Mouse (Mus musculus): ENCODE data around the gene Slc3a2. TPM values are rescaled to one million over a fixed set of nuclear protein-coding genes. Genes with fewer than 3 reads are reported as not detected.

The Slc3a2 gene
- polyA plus RNA-seq, 1 experiment from 2014 or later, result 118 TPM

GRCm38 (mm10) chr19:8708954-8709353 lies 14.2 kb downstream of the Slc3a2 start:
- Histone ChIP-seq H3K4me1 (replicated peaks) (peaks cover 61% of the 10 kb centered on the region), H3K27ac (peak overlapping the region; percentile 4; the same call in 1 of the 2 replicates), H3K27me3 (no peaks in the 10 kb centered on the region), H3K9ac (0 out of 2 replicates have a peak overlapping the region, but pooled peaks have one; percentile 2), H3K9me3 (replicated peaks) (no peaks in the 10 kb centered on the region), H3K36me3 (peaks cover 65% of the 10 kb centered on the region), H3K4me2 (peak overlapping the region; percentile 89), H3K4me3 (replicated peaks) (0 out of 2 replicates have a peak overlapping the region, but pooled peaks have one; percentile 4)
- ATAC-seq (ENCODE audit: low read depth) (no peak), DNase-seq (no peak)
- 83% methylated on average over 8 of the region's 8 CpGs for WGBS (ENCODE audit: insufficient replicate concordance)

- 0 out of 2 replicates have a peak overlapping the region, but pooled peaks have one; percentile 3 for H3K4me2 ChIP-seq
- H3K9ac ChIP-seq, result no peak overlapping the region
- DNase-seq, result no peak
- WGBS (ENCODE audit: insufficient replicate concordance), result 72% methylated on average over 7 of the region's 7 CpGs
- H3K36me3 ChIP-seq, result peaks cover 58% of the 10 kb centered on the region
- H3K4me1 ChIP-seq (replicated peaks), result peaks cover 57% of the 10 kb centered on the region
- no peaks in the 10 kb centered on the region for H3K27me3 ChIP-seq
- peak overlapping the region; percentile 65 for H3K27ac ChIP-seq
- ATAC-seq (ENCODE audit: low read depth), result peak; percentile 77
- H3K4me3 ChIP-seq (replicated peaks), result no peak overlapping the region
- no peaks in the 10 kb centered on the region for H3K9me3 ChIP-seq (replicated peaks)
Measured at GRCm38 (mm10) chr19:8706930-8707329, 16.2 kb downstream of the Slc3a2 start.

- Histone ChIP-seq H3K4me2 (no peak overlapping the region), H3K36me3 (peaks cover 51% of the 10 kb centered on the region), H3K9ac (no peak overlapping the region), H3K9me3 (replicated peaks) (no peaks in the 10 kb centered on the region), H3K27me3 (no peaks in the 10 kb centered on the region), H3K27ac (peak overlapping the region; percentile 65), H3K4me3 (replicated peaks) (no peak overlapping the region), H3K4me1 (replicated peaks) (peaks cover 49% of the 10 kb centered on the region)
- no peak for DNase-seq
- WGBS (ENCODE audit: insufficient replicate concordance), result 74% methylated on average over 7 of the region's 7 CpGs
- no peak for ATAC-seq (ENCODE audit: low read depth)
Measured at GRCm38 (mm10) chr19:8706132-8706667, 17.0 kb downstream of the Slc3a2 start.

GRCm38 (mm10) chr19:8705026-8705708 lies 18.0 kb downstream of the Slc3a2 start:
- no peaks in the 10 kb centered on the region for H3K9me3 ChIP-seq (replicated peaks)
- H3K27ac ChIP-seq, result peak overlapping the region; percentile 56; the same call in 1 of the 2 replicates
- peaks cover 41% of the 10 kb centered on the region for H3K36me3 ChIP-seq
- no peaks in the 10 kb centered on the region for H3K27me3 ChIP-seq
- no peak overlapping the region for H3K9ac ChIP-seq
- H3K4me2 ChIP-seq, result no peak overlapping the region
- 74% methylated on average over 6 of the region's 6 CpGs for WGBS (ENCODE audit: insufficient replicate concordance)
- no peak for DNase-seq
- H3K4me1 ChIP-seq (replicated peaks), result peaks cover 39% of the 10 kb centered on the region
- no peak for ATAC-seq (ENCODE audit: low read depth)
- H3K4me3 ChIP-seq (replicated peaks), result no peak overlapping the region

- no peaks in the 10 kb centered on the region for H3K27me3 ChIP-seq
- no peak for DNase-seq
- H3K36me3 ChIP-seq, result peaks cover 25% of the 10 kb centered on the region
- ATAC-seq (ENCODE audit: low read depth), result no peak
- no peaks in the 10 kb centered on the region for H3K9me3 ChIP-seq (replicated peaks)
- WGBS (ENCODE audit: insufficient replicate concordance), result 81% methylated on average over 3 of the region's 4 CpGs
- H3K4me1 ChIP-seq (replicated peaks), result peaks cover 23% of the 10 kb centered on the region
- H3K27ac ChIP-seq, result no peak overlapping the region
- no peak overlapping the region for H3K4me2 ChIP-seq
- H3K4me3 ChIP-seq (replicated peaks), result no peak overlapping the region
- H3K9ac ChIP-seq, result no peak overlapping the region
Measured at GRCm38 (mm10) chr19:8703571-8703970, 19.6 kb downstream of the Slc3a2 start.

GRCm38 (mm10) chr19:8702458-8702857 lies 20.7 kb downstream of the Slc3a2 start:
- no peak for DNase-seq

GRCm38 (mm10) chr19:8699652-8700051 lies 23.5 kb downstream of the Slc3a2 start:
- Histone ChIP-seq H3K27ac (no peak overlapping the region), H3K27me3 (no peaks in the 10 kb centered on the region), H3K9ac (no peak overlapping the region), H3K36me3 (no peaks in the 10 kb centered on the region), H3K4me1 (replicated peaks) (peaks cover 15% of the 10 kb centered on the region), H3K9me3 (replicated peaks) (no peaks in the 10 kb centered on the region), H3K4me2 (no peak overlapping the region), H3K4me3 (replicated peaks) (no peak overlapping the region)
- ATAC-seq (ENCODE audit: low read depth), result no peak
- DNase-seq, result no peak
- 64% methylated on average over 9 of the region's 9 CpGs for WGBS (ENCODE audit: insufficient replicate concordance)

More at GRCm38 (mm10) chr19:8702458-8702857, 20.7 kb downstream of the Slc3a2 start:
- Histone ChIP-seq H3K27ac (no peak overlapping the region), H3K36me3 (peaks cover 13% of the 10 kb centered on the region), H3K27me3 (no peaks in the 10 kb centered on the region), H3K9ac (no peak overlapping the region), H3K4me3 (replicated peaks) (no peak overlapping the region), H3K4me1 (replicated peaks) (peaks cover 12% of the 10 kb centered on the region), H3K9me3 (replicated peaks) (no peaks in the 10 kb centered on the region), H3K4me2 (no peak overlapping the region)
- WGBS (ENCODE audit: insufficient replicate concordance), result 27% methylated on average over 3 of the region's 3 CpGs
- ATAC-seq (ENCODE audit: low read depth), result no peak

GRCm38 (mm10) chr19:8695330-8695729 lies 27.8 kb downstream of the Slc3a2 start:
- ATAC-seq (ENCODE audit: low read depth), result peak; percentile 92
- Histone ChIP-seq H3K9me3 (replicated peaks) (no peaks in the 10 kb centered on the region), H3K36me3 (no peaks in the 10 kb centered on the region), H3K4me3 (replicated peaks) (0 out of 2 replicates have a peak overlapping the region, but pooled peaks have one; percentile 10), H3K27ac (peak overlapping the region; percentile 39; the same call in 1 of the 2 replicates), H3K4me1 (replicated peaks) (peaks cover 15% of the 10 kb centered on the region), H3K27me3 (no peaks in the 10 kb centered on the region), H3K9ac (peak overlapping the region; percentile 39), H3K4me2 (peak overlapping the region; percentile 46)
- 27% methylated on average over 6 of the region's 6 CpGs for WGBS (ENCODE audit: insufficient replicate concordance)
- peak; percentile 66 for DNase-seq

GRCm38 (mm10) chr19:8692740-8693139 lies 30.4 kb downstream of the Slc3a2 start:
- ATAC-seq (ENCODE audit: low read depth) (no peak), DNase-seq (no peak)
- peaks cover 15% of the 10 kb centered on the region for H3K4me1 ChIP-seq (replicated peaks)
- H3K9me3 ChIP-seq (replicated peaks), result no peaks in the 10 kb centered on the region
- H3K36me3 ChIP-seq, result no peaks in the 10 kb centered on the region
- H3K27me3 ChIP-seq, result no peaks in the 10 kb centered on the region
- no peak overlapping the region for H3K9ac ChIP-seq
- H3K27ac ChIP-seq, result no peak overlapping the region
- 74% methylated on average over 5 of the region's 5 CpGs for WGBS (ENCODE audit: insufficient replicate concordance)
- no peak overlapping the region for H3K4me3 ChIP-seq (replicated peaks)
- H3K4me2 ChIP-seq, result no peak overlapping the region

GRCm38 (mm10) chr19:8691871-8692539 lies 31.2 kb downstream of the Slc3a2 start:
- Histone ChIP-seq H3K9ac (no peak overlapping the region), H3K4me3 (replicated peaks) (no peak overlapping the region), H3K9me3 (replicated peaks) (no peaks in the 10 kb centered on the region), H3K4me2 (no peak overlapping the region), H3K36me3 (no peaks in the 10 kb centered on the region), H3K27me3 (no peaks in the 10 kb centered on the region), H3K4me1 (replicated peaks) (peaks cover 15% of the 10 kb centered on the region), H3K27ac (no peak overlapping the region)
- WGBS (ENCODE audit: insufficient replicate concordance), result 63% methylated on average over 9 of the region's 9 CpGs
- no peak for ATAC-seq (ENCODE audit: low read depth)
- no peak for DNase-seq

GRCm38 (mm10) chr19:8683627-8684026 lies 39.5 kb downstream of the Slc3a2 start:
- Histone ChIP-seq H3K9ac (no peak overlapping the region), H3K27ac (no peak overlapping the region), H3K9me3 (replicated peaks) (no peaks in the 10 kb centered on the region), H3K4me1 (replicated peaks) (peaks cover 3% of the 10 kb centered on the region; the same call in 1 of the 2 replicates), H3K36me3 (no peaks in the 10 kb centered on the region), H3K4me3 (replicated peaks) (no peak overlapping the region), H3K27me3 (no peaks in the 10 kb centered on the region), H3K4me2 (no peak overlapping the region)
- ATAC-seq (ENCODE audit: low read depth) (no peak), DNase-seq (no peak)
- 65% methylated on average over 2 of the region's 2 CpGs for WGBS (ENCODE audit: insufficient replicate concordance)
